Mouse (Mus musculus) limb, embryonic 12.5 days (tissue): Measurements from ENCODE around the gene Prss35. TPM values are rescaled to one million over a fixed set of nuclear protein-coding genes. Genes with fewer than 3 reads are reported as not detected.

Experiments used
- ATAC-seq: fragments of 200-750 bp; cut with Nextera tagmentation; 2 replicates; pipeline ENCODE4 v1.8.0; 2017; ENCODE audit warnings: low read depth, moderate TSS enrichment; ENCODE audit not compliant: insufficient number of reproducible peaks, insufficient read depth, low FRiP score, low TSS enrichment
- H3K27ac ChIP-seq: fragments of 300-500 bp; sonication (generic); 2 replicates; pipeline ENCODE4 v1.5.1; 2016; ENCODE audit warnings: mild to moderate bottlenecking, moderate library complexity
- H3K27me3 ChIP-seq: fragments of 300-500 bp; sonication (generic); 2 replicates; pipeline ENCODE4 v1.6.1; 2016; ENCODE audit warnings: mild to moderate bottlenecking, moderate library complexity
- H3K36me3 ChIP-seq: fragments of 300-500 bp; sonication (generic); 2 replicates; pipeline ENCODE4 v1.6.1; 2016; ENCODE audit warnings: mild to moderate bottlenecking, moderate library complexity
- H3K4me1 ChIP-seq: fragments of 300-500 bp; sonication (generic); replicated peaks from 2 replicates; pipeline ENCODE4 v1.6.1; 2016
- H3K4me2 ChIP-seq: fragments of 300-500 bp; sonication (generic); 2 replicates; pipeline ENCODE4 v1.6.1; 2016; ENCODE audit warnings: mild to moderate bottlenecking, moderate library complexity
- H3K4me3 ChIP-seq: fragments of 300-500 bp; sonication (generic); replicated peaks from 2 replicates; pipeline ENCODE4 v1.5.1; 2016; ENCODE audit warnings: mild to moderate bottlenecking
- H3K9ac ChIP-seq: fragments of 300-500 bp; sonication (generic); replicated peaks from 2 replicates; pipeline ENCODE4 v1.6.1; 2016; ENCODE audit warnings: mild to moderate bottlenecking, moderate library complexity
- H3K9me3 ChIP-seq: fragments of 300-500 bp; sonication (generic); 2 replicates; pipeline ENCODE4 v1.6.1; 2016; ENCODE audit warnings: mild to moderate bottlenecking, moderate library complexity
- WGBS: fragments of 180-500 bp; shearing (Covaris S2); methylation state at CpG from one replicate; pipeline ENCODE4 v1.1.7; 2016; 5-methylcytosine and 5-hydroxymethylcytosine counted together
- polyA plus RNA-seq: library from polyadenylated mRNA; unstranded; fragments of >200 nt; fragmentation: Nextera tagmentation; extraction: Ambion mirVana; gene quantifications from 2 replicates; pipeline ENCODE4 v1.2.1, GENCODE M21; 2016

Prss35 gene
- polyA plus RNA-seq, 1 experiment from 2014 or later, result 14.6 TPM

DNA sequence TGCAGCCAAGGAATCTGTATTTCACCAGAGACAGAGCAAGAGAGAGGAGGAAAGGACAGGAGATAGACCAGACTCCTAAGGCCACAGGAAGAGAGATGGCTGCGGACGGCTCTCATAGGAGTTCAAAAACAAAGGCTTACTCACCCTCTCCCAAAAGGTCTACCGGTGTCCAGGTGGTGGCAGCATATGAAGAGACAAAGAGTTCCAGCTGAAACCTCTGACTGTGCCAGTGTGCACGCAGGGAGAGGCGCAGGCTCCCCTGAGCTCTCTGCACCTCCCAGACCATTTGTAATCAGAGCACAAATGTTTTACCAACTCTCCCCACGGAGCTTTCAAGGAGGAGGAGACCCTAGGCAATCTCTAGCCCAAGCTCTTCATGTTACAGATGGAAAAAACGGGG lies 55.2 kb downstream of the Prss35 start:
- H3K27me3 ChIP-seq, result no peaks in the 10 kb centered on the region
- H3K4me3 ChIP-seq, result no peak overlapping the region
- H3K27ac ChIP-seq, result 0 out of 2 replicates have a peak overlapping the region, but pooled peaks have one; percentile 23
- H3K36me3 ChIP-seq, result no peaks in the 10 kb centered on the region
- no peak for ATAC-seq
- H3K9ac ChIP-seq, result no peak overlapping the region
- H3K4me1 ChIP-seq, result peaks cover 16% of the 10 kb centered on the region
- WGBS, result 43% methylated on average over 7 of the region's 7 CpGs
- no peak overlapping the region for H3K4me2 ChIP-seq
- no peaks in the 10 kb centered on the region for H3K9me3 ChIP-seq

DNA sequence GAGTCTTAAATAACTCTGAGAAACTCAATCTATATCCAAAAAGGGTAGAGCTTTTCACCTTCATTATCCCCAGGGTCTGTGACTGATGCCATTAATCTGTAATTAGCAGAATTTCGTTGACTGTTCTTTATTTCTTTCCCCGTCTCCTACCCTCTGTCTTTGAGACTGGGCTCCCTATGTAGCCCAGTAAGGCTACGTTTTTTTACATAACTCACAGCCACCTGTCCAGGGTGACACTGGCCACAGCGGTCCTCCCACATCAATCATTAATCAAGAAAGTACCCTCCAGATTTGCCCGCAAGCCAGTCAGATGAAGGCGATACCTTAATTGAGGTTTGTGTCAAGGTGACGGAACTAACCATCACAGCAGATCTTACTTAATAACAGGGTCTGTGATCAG lies 55.6 kb downstream of the Prss35 start:
- 53% methylated on average over 7 of the region's 7 CpGs for WGBS
- Histone ChIP-seq H3K36me3 (no peaks in the 10 kb centered on the region), H3K4me1 (peaks cover 16% of the 10 kb centered on the region), H3K27me3 (no peaks in the 10 kb centered on the region), H3K9ac (no peak overlapping the region), H3K9me3 (no peaks in the 10 kb centered on the region), H3K27ac (no peak overlapping the region), H3K4me3 (no peak overlapping the region), H3K4me2 (no peak overlapping the region)
- ATAC-seq, result no peak

DNA sequence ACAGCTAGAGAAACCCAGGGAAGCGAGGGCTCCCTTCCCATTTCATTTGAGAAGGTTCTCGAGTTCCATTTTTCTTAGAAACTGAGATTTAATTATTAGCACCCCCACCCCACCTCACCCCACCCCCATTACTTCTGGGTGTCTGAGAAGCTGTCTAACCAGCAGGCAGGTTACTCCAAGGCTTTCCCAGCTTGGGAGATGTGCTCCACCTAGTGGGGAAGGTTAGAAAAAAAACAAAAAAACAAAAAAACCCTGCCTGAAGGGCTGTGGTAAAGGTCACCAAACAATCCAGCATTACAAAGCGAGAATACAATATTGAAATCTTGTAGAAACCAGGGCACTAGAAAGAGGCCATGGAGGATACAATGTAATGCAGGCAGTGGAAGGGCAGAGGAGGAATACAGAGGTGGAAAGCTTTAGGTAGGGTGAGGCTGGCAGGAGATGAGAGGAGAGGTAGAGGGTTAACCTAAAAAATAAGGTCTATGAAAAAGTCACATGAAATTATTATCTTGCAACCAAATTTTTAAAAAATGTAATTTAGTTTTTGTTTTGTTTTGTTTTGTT lies 57.2 kb downstream of the Prss35 start:
- Histone ChIP-seq H3K4me1 (peaks cover 19% of the 10 kb centered on the region), H3K36me3 (no peaks in the 10 kb centered on the region), H3K4me3 (no peak overlapping the region), H3K9me3 (no peaks in the 10 kb centered on the region), H3K9ac (no peak overlapping the region), H3K4me2 (no peak overlapping the region), H3K27ac (no peak overlapping the region), H3K27me3 (no peaks in the 10 kb centered on the region)
- peak; percentile 57; the same call in 1 of the 2 replicates for ATAC-seq
- 25% methylated on average over 3 of the region's 3 CpGs for WGBS

Other genes with a start within 250 kb of the Prss35 start
- 34.7 and 35.2 TPM in 2 replicates for gene Pgm3, start 171.8 kb upstream of the Prss35 start, polyA plus RNA-seq
- 1.9 and 2.2 TPM in 2 replicates for gene Rwdd2a, start 171.7 kb upstream of the Prss35 start, polyA plus RNA-seq
- 16.8 TPM in 2 replicates for gene Me1, start 47.7 kb upstream of the Prss35 start, polyA plus RNA-seq
- 5.6 and 5.8 TPM in 2 replicates for gene Snap91, start 137.0 kb downstream of the Prss35 start, polyA plus RNA-seq